8 mouse cellular contexts compared by ENCODE assay signal in the genomic region with DNA sequence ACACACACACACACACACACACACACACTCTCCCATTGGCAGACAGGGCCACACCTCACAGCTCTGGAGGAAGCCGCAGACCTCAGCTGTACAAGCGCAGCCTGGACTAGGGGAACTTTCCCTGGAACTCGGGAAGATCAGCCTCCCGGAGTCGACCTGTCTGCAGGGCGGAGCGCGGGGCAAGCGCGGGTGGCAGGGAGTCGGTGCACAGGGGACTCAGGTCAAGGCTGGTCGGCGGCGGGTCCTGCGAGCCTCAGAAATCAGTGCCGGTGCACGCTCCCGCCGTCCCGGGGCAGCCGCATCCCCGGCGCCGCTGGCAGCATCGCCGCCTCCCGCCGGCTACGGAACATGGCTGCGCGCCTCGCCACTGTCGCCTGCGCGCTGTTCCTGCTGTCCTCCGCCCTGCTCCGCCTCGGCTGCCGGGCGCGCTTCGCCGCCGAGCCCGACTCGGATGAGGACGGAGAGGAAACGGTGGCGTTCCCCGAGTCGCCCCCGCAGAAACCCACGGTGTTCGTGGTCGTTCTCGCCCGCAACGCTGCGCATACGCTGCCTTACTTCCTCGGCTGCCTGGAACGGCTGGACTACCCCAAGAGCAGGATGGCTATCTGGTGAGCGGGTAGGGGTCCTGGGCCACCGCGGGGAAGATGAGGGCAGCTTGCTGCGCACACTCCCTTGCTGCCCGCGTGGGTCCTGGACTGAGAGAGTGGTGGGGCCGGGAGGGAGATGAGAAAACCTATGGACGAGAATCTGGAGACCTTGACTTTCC. TPM values are rescaled to one million over a fixed set of nuclear protein-coding genes. Genes with fewer than 3 reads are reported as not detected.
DNase-seq lines count a peak whose midpoint lies in the region; ATAC-seq lines count a peak whose summit lies in the region.

Gene Colgalt2, plus strand, starts transcription at position 41 of the 766 bp plus-strand sequence.

- peaks cover 6% of the 10 kb centered on the region; the same call in 1 of the 2 replicates for H3K9me3 ChIP-seq in hindbrain, embryonic 14.5 days (ENCODE audit: control insufficient read depth, low read length)

- H3K27me3 ChIP-seq in hindbrain, embryonic 14.5 days (ENCODE audit: control insufficient read depth, insufficient read depth, low read length): peaks cover 9% of the 10 kb centered on the region; the same call in 1 of the 2 replicates

- H3K27ac ChIP-seq in hindbrain, embryonic 14.5 days: peak within 1 kb of the TSS; percentile 38

- WGBS in hindbrain, embryonic 14.5 days: under 1% methylated on average over 70 of the region's 70 CpGs

- DNase-seq in adrenal gland, adult (ENCODE audit: inconsistent age in 2 of 2, low spot score in 1 of 2): peak; percentile 47 to 82
- peak; percentile 62 to 69 for DNase-seq in cerebellum, postnatal 25 days
- DNase-seq in gastrocnemius, postnatal 10 days: peak; percentile 58
- DNase-seq in hindbrain, embryonic 14.5 days (ENCODE audit: low spot score): peak; percentile 49
- peak; percentile 46 to 49 for DNase-seq in layer of hippocampus, postnatal 25 days (ENCODE audit: extremely low spot score in 1 of 2, low spot score in 1 of 2)
- peak; percentile 56 for DNase-seq in lung, postnatal 14 days
- peak; percentile 77 for DNase-seq in retina, postnatal 1 day

- H3K4me3 ChIP-seq in hindbrain, embryonic 14.5 days (replicated peaks; ENCODE audit: low read length): peak within 1 kb of the TSS; percentile 49

- no peaks in the 10 kb centered on the region for H3K36me3 ChIP-seq in hindbrain, embryonic 14.5 days (replicated peaks; ENCODE audit: control insufficient read depth, insufficient read depth)

- peaks cover 9% of the 10 kb centered on the region; the same call in 1 of the 2 replicates for H3K4me1 ChIP-seq in hindbrain, embryonic 14.5 days (replicated peaks; ENCODE audit: control insufficient read depth, insufficient read depth, low read length)

- ATAC-seq in hindbrain, embryonic 14.5 days (ENCODE audit: low FRiP score): peak; percentile 90
- no peak for ATAC-seq in erythroid progenitor cell, adult 5-6 weeks (replicated peaks; ENCODE audit: low FRiP score, poor library complexity, severe bottlenecking)

- H3K9ac ChIP-seq in hindbrain, embryonic 14.5 days: peak within 1 kb of the TSS; percentile 56

- peak within 1 kb of the TSS; percentile 79 for H3K4me2 ChIP-seq in hindbrain, embryonic 14.5 days (replicated peaks)

RNA-seq across cellular contexts. Expression of gene Colgalt2, which starts in this region (rescaled TPM):
- total RNA-seq in gastrocnemius, postnatal 10 days (2021): 1 to 10 TPM; 4.0 to 4.6 TPM
- polyA plus RNA-seq in hindbrain, embryonic 14.5 days (2014; fragmentation: Nextera tagmentation; extraction: Ambion mirVana): 3.4 and 3.9 TPM in 2 replicates
- 1 to 10 TPM; 5.6 to 6.9 TPM for total RNA-seq in layer of hippocampus, postnatal 25 days (2021)
- not detected in 2 replicates for total RNA-seq in erythroid progenitor cell, adult 5-6 weeks (2015; ENCODE audit: low replicate concordance)
- not detected in 2 replicates for total RNA-seq in erythroid progenitor cell, adult 5-6 weeks (2017; ENCODE audit: low replicate concordance)

Comparison
In these comparisons a context has a peak if more than half of its experiments do, and no peak if none do; other contexts are left out.
1. RNA of gene Colgalt2 (total RNA-seq): 5.6 to 6.9 TPM in layer of hippocampus, postnatal 25 days and 4.0 to 4.6 TPM in gastrocnemius, postnatal 10 days; not detected in erythroid progenitor cell, adult 5-6 weeks; every median in the first group is over 4 times any median in the second.
2. Peak in every context shown above with its lines, with median percentiles within 50 percentile points of each other: DNase-seq.